Mouse (Mus musculus) kidney, postnatal 4 days (tissue): ENCODE measurements at regions not wholly inside any gene's neighbourhood (a gene's known extent, or its start where the extent isn't known, plus 50 kb on each side); places are given as distances from the start of the nearest gene placed in this dataset.

ENCODE experiments used
- DNase-seq, 2 experiments: peaks; one replicate each; pipeline ENCODE4 v3.0.0; 2021; ENCODE audit warnings: mixed read lengths in 2 of 2

- no peak for DNase-seq
Observed at GRCm38 (mm10) chr10:74722971-74723370, 244.0 kb upstream of the Gnaz start.

- no peak for DNase-seq
Observed at GRCm38 (mm10) chr10:74749446-74749845, 217.5 kb upstream of the Gnaz start.

GRCm38 (mm10) chr10:74750879-74751278 lies 216.1 kb upstream of the Gnaz start:
- DNase-seq = peak in 1 of 2 experiments; percentile 2

- DNase-seq = peak in 1 of 2 experiments; percentile 1
Observed at GRCm38 (mm10) chr10:74760734-74761133, 206.2 kb upstream of the Gnaz start.

GRCm38 (mm10) chr10:74789245-74789644 lies 177.7 kb upstream of the Gnaz start:
- no peak for DNase-seq

- no peak for DNase-seq
Observed at GRCm38 (mm10) chr10:74789987-74790386, 177.0 kb upstream of the Gnaz start.

- DNase-seq = no peak
Observed at GRCm38 (mm10) chr10:74823395-74823794, 143.6 kb upstream of the Gnaz start.

GRCm38 (mm10) chr10:74834359-74834758 lies 132.6 kb upstream of the Gnaz start:
- no peak for DNase-seq

- DNase-seq = peak; percentile 85 to 86
Observed at GRCm38 (mm10) chr10:74848372-74848771, 118.6 kb upstream of the Gnaz start.

GRCm38 (mm10) chr10:74854991-74855664 lies 111.8 kb upstream of the Gnaz start:
- no peak for DNase-seq
